Mouse (Mus musculus): Measurements from ENCODE around the gene Arpc2. TPM values are rescaled to one million over a fixed set of nuclear protein-coding genes. Genes with fewer than 3 reads are reported as not detected.
A peak's percentile ranks its signal among the peaks of the same experiment; 100 is the strongest.

Gene Arpc2
- polyA plus RNA-seq, 1 experiment, result 107 TPM

- Histone ChIP-seq H3K36me3 (ENCODE audit: control insufficient read depth, insufficient read depth, low read length) (no peaks in the 10 kb centered on the region), H3K4me3 (ENCODE audit: control insufficient read depth, low read depth, low read length) (no peak overlapping the region), H3K4me1 (ENCODE audit: control insufficient read depth, insufficient read depth, low read length) (peaks cover 12% of the 10 kb centered on the region), H3K27me3 (ENCODE audit: control insufficient read depth, insufficient read depth, low read length) (no peaks in the 10 kb centered on the region), H3K27ac (ENCODE audit: control insufficient read depth, insufficient read depth, low read depth, low read length) (no peak overlapping the region)
- TF ChIP-seq CTCF (IDR thresholded peaks at IDR 0.05; ENCODE audit: control insufficient read depth, insufficient read depth, insufficient replicate concordance, low read depth, low read length), result no peak
Observed at GRCm38 (mm10) chr1:74239162-74239561, 3.3 kb downstream of the Arpc2 start.

- no peak for TF ChIP-seq CTCF (IDR thresholded peaks at IDR 0.05; ENCODE audit: control insufficient read depth, insufficient read depth, insufficient replicate concordance, low read depth, low read length)
- no peak for TF ChIP-seq POLR2A (IDR thresholded peaks at IDR 0.05; ENCODE audit: control insufficient read depth, low read depth, low read length)
- Histone ChIP-seq H3K36me3 (ENCODE audit: control insufficient read depth, insufficient read depth, low read length) (no peaks in the 10 kb centered on the region), H3K27ac (ENCODE audit: control insufficient read depth, insufficient read depth, low read depth, low read length) (no peak overlapping the region), H3K27me3 (ENCODE audit: control insufficient read depth, insufficient read depth, low read length) (no peaks in the 10 kb centered on the region), H3K4me3 (ENCODE audit: control insufficient read depth, low read depth, low read length) (no peak overlapping the region), H3K4me1 (ENCODE audit: control insufficient read depth, insufficient read depth, low read length) (peaks cover 12% of the 10 kb centered on the region)
Observed at GRCm38 (mm10) chr1:74239618-74240017, 3.7 kb downstream of the Arpc2 start.

- Histone ChIP-seq H3K27me3 (ENCODE audit: control insufficient read depth, insufficient read depth, low read length) (no peaks in the 10 kb centered on the region), H3K27ac (ENCODE audit: control insufficient read depth, insufficient read depth, low read depth, low read length) (no peak overlapping the region), H3K36me3 (ENCODE audit: control insufficient read depth, insufficient read depth, low read length) (no peaks in the 10 kb centered on the region), H3K4me3 (ENCODE audit: control insufficient read depth, low read depth, low read length) (no peak overlapping the region), H3K4me1 (ENCODE audit: control insufficient read depth, insufficient read depth, low read length) (peaks cover 12% of the 10 kb centered on the region)
- no peak for TF ChIP-seq POLR2A (IDR thresholded peaks at IDR 0.05; ENCODE audit: control insufficient read depth, low read depth, low read length)
- TF ChIP-seq CTCF (IDR thresholded peaks at IDR 0.05; ENCODE audit: control insufficient read depth, insufficient read depth, insufficient replicate concordance, low read depth, low read length), result no peak
Observed at GRCm38 (mm10) chr1:74240311-74240710, 4.4 kb downstream of the Arpc2 start.

- Histone ChIP-seq H3K27ac (ENCODE audit: control insufficient read depth, insufficient read depth, low read depth, low read length) (no peak overlapping the region), H3K4me1 (ENCODE audit: control insufficient read depth, insufficient read depth, low read length) (peaks cover 12% of the 10 kb centered on the region), H3K27me3 (ENCODE audit: control insufficient read depth, insufficient read depth, low read length) (no peaks in the 10 kb centered on the region), H3K36me3 (ENCODE audit: control insufficient read depth, insufficient read depth, low read length) (no peaks in the 10 kb centered on the region), H3K4me3 (ENCODE audit: control insufficient read depth, low read depth, low read length) (no peak overlapping the region)
- TF ChIP-seq CTCF (IDR thresholded peaks at IDR 0.05; ENCODE audit: control insufficient read depth, insufficient read depth, insufficient replicate concordance, low read depth, low read length) (no peak), POLR2A (IDR thresholded peaks at IDR 0.05; ENCODE audit: control insufficient read depth, low read depth, low read length) (no peak)
Observed at GRCm38 (mm10) chr1:74240832-74241231, 4.9 kb downstream of the Arpc2 start.

GRCm38 (mm10) chr1:74245525-74245924 is 9.6 kb downstream of the Arpc2 start:
- Histone ChIP-seq H3K27me3 (ENCODE audit: control insufficient read depth, insufficient read depth, low read length) (no peaks in the 10 kb centered on the region), H3K4me1 (ENCODE audit: control insufficient read depth, insufficient read depth, low read length) (peaks cover 3% of the 10 kb centered on the region), H3K4me3 (ENCODE audit: control insufficient read depth, low read depth, low read length) (no peak overlapping the region), H3K27ac (ENCODE audit: control insufficient read depth, insufficient read depth, low read depth, low read length) (no peak overlapping the region), H3K36me3 (ENCODE audit: control insufficient read depth, insufficient read depth, low read length) (peaks cover 1% of the 10 kb centered on the region; the same call in 1 of the 2 replicates)
- TF ChIP-seq CTCF (IDR thresholded peaks at IDR 0.05; ENCODE audit: control insufficient read depth, insufficient read depth, insufficient replicate concordance, low read depth, low read length) (no peak), POLR2A (IDR thresholded peaks at IDR 0.05; ENCODE audit: control insufficient read depth, low read depth, low read length) (no peak)

DNA sequence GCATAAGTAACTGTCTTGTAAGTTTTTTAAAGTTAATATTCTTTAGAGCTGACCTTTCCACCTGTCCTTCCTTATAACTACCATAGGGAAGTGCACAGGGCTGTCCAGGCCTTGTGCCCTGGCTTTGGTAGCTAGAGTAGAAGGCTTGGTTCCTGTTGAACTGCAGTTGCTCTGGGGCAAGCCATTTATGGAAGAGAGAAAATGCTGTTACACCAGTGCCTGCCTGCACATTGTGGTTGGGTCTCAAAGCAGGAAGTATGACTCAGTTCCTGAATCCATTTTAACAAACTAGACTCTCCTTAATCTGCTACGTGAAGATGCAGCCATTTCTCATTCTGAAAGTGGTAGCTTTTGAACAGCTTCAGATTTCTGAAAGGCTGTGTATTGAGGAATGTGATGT is 12.9 kb downstream of the Arpc2 start:
- H3K27me3 ChIP-seq (ENCODE audit: control insufficient read depth, insufficient read depth, low read length), result no peaks in the 10 kb centered on the region
- H3K4me3 ChIP-seq (ENCODE audit: control insufficient read depth, low read depth, low read length), result no peak overlapping the region
- no peak overlapping the region for H3K27ac ChIP-seq (ENCODE audit: control insufficient read depth, insufficient read depth, low read depth, low read length)
- H3K4me1 ChIP-seq (ENCODE audit: control insufficient read depth, insufficient read depth, low read length), result peaks cover 2% of the 10 kb centered on the region; the same call in 1 of the 2 replicates
- TF ChIP-seq POLR2A (IDR thresholded peaks at IDR 0.05; ENCODE audit: control insufficient read depth, low read depth, low read length) (no peak), CTCF (IDR thresholded peaks at IDR 0.05; ENCODE audit: control insufficient read depth, insufficient read depth, insufficient replicate concordance, low read depth, low read length) (no peak)
- H3K36me3 ChIP-seq (ENCODE audit: control insufficient read depth, insufficient read depth, low read length), result peaks cover 2% of the 10 kb centered on the region; the same call in 1 of the 2 replicates

- peaks cover 2% of the 10 kb centered on the region; the same call in 1 of the 2 replicates for H3K36me3 ChIP-seq (ENCODE audit: control insufficient read depth, insufficient read depth, low read length)
- TF ChIP-seq CTCF (IDR thresholded peaks at IDR 0.05; ENCODE audit: control insufficient read depth, insufficient read depth, insufficient replicate concordance, low read depth, low read length) (no peak), POLR2A (IDR thresholded peaks at IDR 0.05; ENCODE audit: control insufficient read depth, low read depth, low read length) (no peak)
- peak overlapping the region; percentile 55 for H3K27ac ChIP-seq (ENCODE audit: control insufficient read depth, insufficient read depth, low read depth, low read length)
- H3K27me3 ChIP-seq (ENCODE audit: control insufficient read depth, insufficient read depth, low read length), result no peaks in the 10 kb centered on the region
- H3K4me3 ChIP-seq (ENCODE audit: control insufficient read depth, low read depth, low read length), result no peak overlapping the region
- peaks cover 2% of the 10 kb centered on the region; the same call in 1 of the 2 replicates for H3K4me1 ChIP-seq (ENCODE audit: control insufficient read depth, insufficient read depth, low read length)
Observed at GRCm38 (mm10) chr1:74249331-74249980, 13.6 kb downstream of the Arpc2 start.

All from testis, adult 2 months (tissue).